Mouse (Mus musculus) kidney, postnatal 4 days (tissue): Measurements from ENCODE around the gene Zfp689.

ENCODE experiments used
- DNase-seq, 2 experiments: peaks; one replicate each; pipeline ENCODE4 v3.0.0; 2021; ENCODE audit warnings: mixed read lengths in 2 of 2

Zfp689 gene

GRCm38 (mm10) chr7:127393944-127394333 is 55.0 kb downstream of the Zfp689 start:
- no peak for DNase-seq

- peak; percentile 97 to 98 for DNase-seq
Measured at GRCm38 (mm10) chr7:127393157-127393943, 55.6 kb downstream of the Zfp689 start, which contains the start of gene E430018J23Rik. Gene E430018J23Rik, minus strand, starts transcription at chr7:127393629.

GRCm38 (mm10) chr7:127392251-127392824 is 56.6 kb downstream of the Zfp689 start:
- no peak for DNase-seq
